Comparison of ENCODE assay signal across 9 mouse cellular contexts in the genomic region with DNA sequence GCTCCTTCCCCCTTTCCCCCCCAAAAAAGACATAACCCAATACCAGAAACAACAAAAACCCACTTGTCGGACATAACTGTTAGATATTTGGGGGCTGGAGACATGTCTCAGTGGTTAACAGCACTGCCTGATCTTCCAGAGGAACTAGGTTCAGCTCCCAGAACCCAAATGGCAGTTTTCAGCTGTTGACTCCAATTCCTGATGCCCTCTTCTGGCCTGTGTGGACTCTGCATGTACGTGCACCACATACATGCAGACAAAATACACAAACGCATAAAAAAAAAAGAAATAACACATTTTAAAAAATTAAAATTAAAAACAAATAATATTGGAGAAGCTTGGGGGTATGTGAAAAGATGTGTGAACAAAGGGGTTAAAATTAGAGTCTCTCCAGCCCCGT. TPM values are rescaled to one million over a fixed set of nuclear protein-coding genes. Genes with fewer than 3 reads are reported as not detected.
DNase-seq lines count a peak whose midpoint lies in the region; ATAC-seq and TF ChIP-seq lines count a peak whose summit lies in the region.
"Had no signal": no experiment of that assay in that cellular context is flagged by ENCODE, and none has a peak within 500 bp of the region (broad histone marks: within the 10 kb centered on the region; RNA-seq: fewer than 3 reads in every experiment).

No protein-coding gene starts in this region.

- TF ChIP-seq CTCF in lung, embryonic 14.5 days (IDR thresholded peaks at IDR 0.05; ENCODE audit: low read depth), result peak; percentile 60

- peak; percentile 46 to 54 for DNase-seq in cerebellum, adult 18-20 months
- DNase-seq in cerebellum, adult 11-12 months, result no peak
- DNase-seq in midbrain, embryonic 14.5 days, result peak; percentile 39
- peak; percentile 58 to 65 for DNase-seq in cerebellum, postnatal 10 days
- peak; percentile 52 for DNase-seq in lung, embryonic 14.5 days
- no peak for DNase-seq in limb, embryonic 10.5 days (ENCODE audit: low spot score)
- no peak for DNase-seq in Muller cell, postnatal 12 days (ENCODE audit: inconsistent ontology term)

- 91% methylated on average over 4 of the region's 4 CpGs for WGBS in midbrain, embryonic 14.5 days
- 84% methylated on average over 4 of the region's 4 CpGs for WGBS in midbrain, embryonic 16.5 days
- 87% methylated on average over 4 of the region's 4 CpGs for WGBS in lung, embryonic 14.5 days
- 94% methylated on average over 4 of the region's 4 CpGs for WGBS in limb, embryonic 10.5 days

- no peak for ATAC-seq in midbrain, embryonic 14.5 days (ENCODE audit: low FRiP score, low TSS enrichment)
- ATAC-seq in midbrain, embryonic 16.5 days, result no peak
- ATAC-seq in lung, embryonic 14.5 days (ENCODE audit: insufficient read depth), result no peak

- H3K27me3 ChIP-seq in midbrain, embryonic 14.5 days (ENCODE audit: control insufficient read depth, insufficient read depth, low read length), result no peaks in the 10 kb centered on the region
- no peaks in the 10 kb centered on the region for H3K27me3 ChIP-seq in midbrain, embryonic 16.5 days (ENCODE audit: control insufficient read depth, insufficient read depth, low read depth, low read length)
- H3K27me3 ChIP-seq in lung, embryonic 14.5 days (ENCODE audit: insufficient read depth, low read length), result no peaks in the 10 kb centered on the region
- no peaks in the 10 kb centered on the region for H3K27me3 ChIP-seq in limb, embryonic 10.5 days (ENCODE audit: low read depth, poor library complexity, severe bottlenecking)
- H3K27me3 ChIP-seq: megakaryocyte, embryonic 14.5 days had no signal

- H3K4me2 ChIP-seq in midbrain, embryonic 14.5 days (ENCODE audit: low read length), result no peak overlapping the region
- H3K4me2 ChIP-seq in midbrain, embryonic 16.5 days (ENCODE audit: low read length), result no peak overlapping the region
- no peak overlapping the region for H3K4me2 ChIP-seq in lung, embryonic 14.5 days

- H3K36me3 ChIP-seq in midbrain, embryonic 14.5 days (ENCODE audit: control insufficient read depth, insufficient read depth, low read length), result peaks cover 54% of the 10 kb centered on the region
- H3K36me3 ChIP-seq in midbrain, embryonic 16.5 days (ENCODE audit: control insufficient read depth, insufficient read depth, low read length), result peaks cover 13% of the 10 kb centered on the region
- H3K36me3 ChIP-seq in lung, embryonic 14.5 days (ENCODE audit: insufficient read depth), result peaks cover 41% of the 10 kb centered on the region
- H3K36me3 ChIP-seq in limb, embryonic 10.5 days, result peaks cover 66% of the 10 kb centered on the region

- H3K9ac ChIP-seq in midbrain, embryonic 14.5 days (replicated peaks; ENCODE audit: low read length), result no peak overlapping the region
- no peak overlapping the region for H3K9ac ChIP-seq in midbrain, embryonic 16.5 days (ENCODE audit: low read depth, low read length)
- H3K9ac ChIP-seq in lung, embryonic 14.5 days, result no peak overlapping the region

- no peaks in the 10 kb centered on the region for H3K9me3 ChIP-seq in midbrain, embryonic 14.5 days (ENCODE audit: control insufficient read depth, low read length)
- no peaks in the 10 kb centered on the region for H3K9me3 ChIP-seq in midbrain, embryonic 16.5 days (replicated peaks; ENCODE audit: control insufficient read depth, low read length, poor library complexity, severe bottlenecking)
- H3K9me3 ChIP-seq in lung, embryonic 14.5 days (ENCODE audit: low read depth, low read length), result no peaks in the 10 kb centered on the region
- H3K9me3 ChIP-seq in limb, embryonic 10.5 days (replicated peaks), result no peaks in the 10 kb centered on the region
- H3K9me3 ChIP-seq: megakaryocyte, embryonic 14.5 days had no signal

- no peak overlapping the region for H3K27ac ChIP-seq in midbrain, embryonic 14.5 days (replicated peaks; ENCODE audit: low read depth, low read length)
- no peak overlapping the region for H3K27ac ChIP-seq in midbrain, embryonic 16.5 days (ENCODE audit: low read length)
- no peak overlapping the region for H3K27ac ChIP-seq in lung, embryonic 14.5 days (ENCODE audit: low read depth)
- no peak overlapping the region for H3K27ac ChIP-seq in limb, embryonic 10.5 days

- no peak overlapping the region for H3K4me3 ChIP-seq in midbrain, embryonic 14.5 days (replicated peaks; ENCODE audit: low read depth, low read length)
- no peak overlapping the region for H3K4me3 ChIP-seq in midbrain, embryonic 16.5 days (ENCODE audit: low read depth, low read length)
- H3K4me3 ChIP-seq in lung, embryonic 14.5 days (ENCODE audit: low read depth, low read length), result no peak overlapping the region
- H3K4me3 ChIP-seq in limb, embryonic 10.5 days, result no peak overlapping the region
- H3K4me3 ChIP-seq: megakaryocyte, embryonic 14.5 days had no signal

- no peaks in the 10 kb centered on the region for H3K4me1 ChIP-seq in midbrain, embryonic 14.5 days (ENCODE audit: control insufficient read depth, insufficient read depth, low read length)
- H3K4me1 ChIP-seq in midbrain, embryonic 16.5 days (ENCODE audit: control insufficient read depth, insufficient read depth, low read length), result no peaks in the 10 kb centered on the region
- no peaks in the 10 kb centered on the region for H3K4me1 ChIP-seq in lung, embryonic 14.5 days (ENCODE audit: insufficient read depth)
- no peaks in the 10 kb centered on the region for H3K4me1 ChIP-seq in limb, embryonic 10.5 days

RNA-seq across cellular contexts. Expression of a gene that starts 54.5 kb away (rescaled TPM):
- 58.0 and 65.6 TPM in 2 replicates for polyA plus RNA-seq in midbrain, embryonic 14.5 days (2014; fragmentation: Nextera tagmentation; extraction: Ambion mirVana)
- polyA plus RNA-seq in midbrain, embryonic 16.5 days (2015; fragmentation: Nextera tagmentation; extraction: Ambion mirVana), result 45.2 and 45.3 TPM in 2 replicates
- 18.7 TPM in 2 replicates for polyA plus RNA-seq in lung, embryonic 14.5 days (2014; fragmentation: Nextera tagmentation; extraction: Ambion mirVana)
- polyA plus RNA-seq in limb, embryonic 10.5 days (2016; fragmentation: Nextera tagmentation; extraction: Ambion mirVana), result 9.7 and 12.3 TPM in 2 replicates

Comparison
In these comparisons a context has a peak if more than half of its experiments do, and no peak if none do; other contexts are left out.
1. DNase-seq: peak in cerebellum, adult 18-20 months (2 of 2), midbrain, embryonic 14.5 days (single experiment), cerebellum, postnatal 10 days (2 of 2) and lung, embryonic 14.5 days (single experiment); none in cerebellum, adult 11-12 months (single experiment), limb, embryonic 10.5 days (single experiment) and Muller cell, postnatal 12 days (single experiment).